Comparison of ENCODE assay signal across 1 mouse cellular context in the genomic region with DNA sequence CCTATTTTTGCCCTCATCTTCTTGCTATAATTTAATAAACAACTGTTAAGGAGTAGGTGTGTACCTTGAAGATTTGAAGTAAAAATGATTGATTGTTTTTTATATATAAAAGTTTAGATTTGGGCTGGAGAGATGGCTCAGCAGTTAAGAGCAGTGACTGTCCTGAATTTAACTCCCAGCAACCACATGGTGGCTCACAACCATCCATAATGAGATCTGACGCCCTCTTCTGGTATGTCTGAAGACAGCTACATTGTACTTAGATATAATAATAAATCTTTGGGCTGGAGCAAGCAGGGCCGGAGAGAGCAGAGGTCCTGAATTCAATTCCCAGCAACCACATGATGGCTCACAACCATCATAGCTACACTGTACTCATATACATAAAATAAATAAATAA.
TF ChIP-seq lines count a peak whose summit lies in the region.

No protein-coding gene starts in this region.

TF ChIP-seq in MEL, 35 proteins besides CTCF, POLR2A, EP300 and RAD21:
- TF ChIP-seq SMC3 (IDR thresholded peaks at IDR 0.05; ENCODE audit: low read depth, low read length), result peak; percentile 54
- TF ChIP-seq MYC (IDR thresholded peaks at IDR 0.05; ENCODE audit: low read depth, low read length), result 0 out of 2 replicates have a peak, but pooled peaks have one; percentile 64
